Mouse (Mus musculus): ENCODE results near the gene Lgr4.
"Not testable (repeated sequence)": the region's sequence is repeated elsewhere in the genome, so short reads cannot be mapped to it uniquely, and the experiment has no call there.

Lgr4 gene

GRCm38 (mm10) chr2:109917496-109918413 lies at the start of gene Lgr4:
TSS of gene Lgr4 (plus strand) at chr2:109917647.
- DNase-seq (ENCODE audit: extremely low spot score, low spot score) = peak; percentile 95

DNA sequence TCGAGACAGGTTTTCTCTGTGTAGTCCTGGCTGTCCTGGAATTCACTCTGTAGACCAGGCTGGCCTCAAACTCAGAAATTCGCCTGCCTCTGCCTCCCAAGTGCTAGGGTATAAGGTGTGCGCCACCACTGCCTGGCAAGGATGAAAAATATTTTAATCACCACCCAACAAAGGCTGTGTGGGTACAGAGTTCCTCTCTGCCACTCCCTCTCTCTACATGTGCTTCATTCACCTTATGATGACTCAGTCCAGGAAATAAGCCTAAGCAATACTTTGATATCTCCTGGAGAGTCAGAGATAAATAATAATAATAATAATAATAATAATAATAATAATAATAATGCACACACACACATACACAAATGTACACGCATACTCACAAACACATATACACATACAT lies 38.0 kb upstream of the Lgr4 start:
- DNase-seq (ENCODE audit: extremely low spot score, low spot score) = not testable (repeated sequence)

DNA sequence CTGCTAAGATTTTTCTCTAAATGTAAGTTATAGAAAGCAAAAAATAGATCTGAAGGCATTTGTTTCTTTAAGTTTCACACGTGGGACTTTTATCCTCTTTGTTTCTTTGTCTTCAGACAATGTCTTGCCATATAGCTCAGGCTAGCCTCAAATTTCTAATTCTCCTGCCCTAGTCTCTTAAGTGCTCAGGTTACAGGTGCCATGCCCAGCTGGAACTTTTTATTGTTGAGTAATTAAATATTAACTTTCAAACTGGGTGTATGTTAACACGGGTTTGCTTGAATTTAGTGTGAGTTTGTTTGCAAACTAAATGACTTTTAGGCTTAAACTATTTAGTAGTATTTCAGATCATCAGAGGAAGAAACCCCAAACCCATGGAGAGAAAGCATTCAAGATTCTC lies 36.3 kb upstream of the Lgr4 start:
- no peak for DNase-seq (ENCODE audit: extremely low spot score, low spot score)

GRCm38 (mm10) chr2:109881625-109882024 lies 35.8 kb upstream of the Lgr4 start:
- no peak for DNase-seq (ENCODE audit: extremely low spot score, low spot score)

- DNase-seq (ENCODE audit: extremely low spot score, low spot score) = no peak
Observed at GRCm38 (mm10) chr2:109884106-109884505, 33.3 kb upstream of the Lgr4 start.

- no peak for DNase-seq (ENCODE audit: extremely low spot score, low spot score)
Observed at GRCm38 (mm10) chr2:109884507-109884906, 32.9 kb upstream of the Lgr4 start.

GRCm38 (mm10) chr2:109890068-109890467 lies 27.4 kb upstream of the Lgr4 start:
- DNase-seq (ENCODE audit: extremely low spot score, low spot score) = no peak

DNA sequence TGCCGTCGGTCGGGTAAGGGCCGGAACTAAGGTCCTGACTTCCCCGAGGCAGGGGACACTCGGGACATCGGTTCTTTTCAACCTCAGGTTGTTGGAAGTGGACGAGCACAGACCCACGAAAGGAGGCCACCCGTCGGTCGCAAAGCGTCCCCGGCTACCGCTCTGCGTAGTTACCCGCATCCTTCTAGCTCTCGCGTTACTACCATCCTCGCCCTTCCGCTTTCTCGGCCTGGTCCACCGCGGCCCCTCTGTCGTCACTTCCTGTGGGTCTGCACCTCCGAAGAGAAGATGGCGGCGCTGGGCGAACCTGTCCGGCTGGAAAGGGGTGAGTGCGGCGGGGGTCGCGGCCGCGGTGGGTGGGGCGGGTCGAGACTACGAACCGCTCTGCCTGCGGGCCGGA lies 26.9 kb upstream of the Lgr4 start, which contains the start of gene Lin7c:
Lin7c (plus strand) TSS at position 257 of the 400 bp plus-strand sequence.
- peak; percentile 98 for DNase-seq (ENCODE audit: extremely low spot score, low spot score)

DNA sequence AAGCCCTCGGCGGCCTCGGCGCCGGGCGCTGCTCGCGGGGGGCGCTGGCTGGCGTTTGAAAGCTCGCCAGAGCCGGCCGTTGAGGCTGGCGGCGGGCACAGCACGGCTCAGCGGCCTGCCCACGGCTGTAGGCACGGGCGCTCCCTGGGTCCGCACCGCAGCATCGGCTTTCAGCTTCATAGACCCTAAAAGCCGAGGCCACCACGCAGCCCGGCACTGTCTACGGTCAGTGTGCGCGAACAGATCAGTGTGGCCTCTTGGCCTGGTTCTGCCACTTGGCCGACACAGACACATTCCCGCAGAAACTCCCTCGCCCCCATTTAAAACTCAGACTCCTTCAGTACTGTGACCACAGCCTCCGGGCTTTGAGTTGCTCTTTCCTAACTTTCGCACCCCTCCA lies 26.4 kb upstream of the Lgr4 start:
- no peak for DNase-seq (ENCODE audit: extremely low spot score, low spot score)

DNA sequence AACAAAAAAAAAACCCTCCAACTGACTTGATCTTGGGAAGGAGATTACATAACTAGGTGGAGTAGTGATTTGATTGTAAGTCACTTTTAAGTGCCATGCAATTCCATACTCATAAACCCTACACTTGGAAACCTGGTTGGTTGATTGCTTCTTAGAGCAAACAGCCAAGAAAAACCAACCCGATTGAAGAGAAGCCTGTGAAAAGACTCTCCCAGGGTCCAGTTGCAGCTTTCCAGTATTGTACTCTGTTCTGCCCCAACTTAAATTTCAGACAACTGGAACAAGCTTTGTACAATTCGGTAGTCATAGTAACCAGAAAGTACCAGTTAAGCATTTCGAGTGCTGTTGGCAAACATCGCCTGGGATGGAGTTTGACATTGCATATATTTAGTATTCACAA lies 26.0 kb upstream of the Lgr4 start:
- DNase-seq (ENCODE audit: extremely low spot score, low spot score) = no peak

DNA sequence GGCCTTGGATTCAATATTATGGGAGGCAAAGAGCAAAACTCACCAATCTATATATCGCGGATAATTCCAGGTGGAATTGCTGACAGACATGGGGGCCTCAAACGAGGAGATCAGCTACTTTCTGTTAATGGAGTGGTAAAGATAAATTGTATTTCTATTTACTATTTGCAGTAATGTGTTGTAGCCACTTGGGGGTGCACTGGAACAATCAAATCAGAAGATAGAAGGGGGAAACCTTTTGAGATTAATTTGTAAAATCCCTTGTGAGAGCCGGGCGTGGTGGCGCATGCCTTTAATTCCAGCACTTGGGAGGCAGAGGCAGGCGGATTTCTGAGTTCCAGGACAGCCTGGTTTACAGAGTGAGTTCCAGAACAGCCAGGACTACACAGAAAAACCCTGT lies 21.1 kb upstream of the Lgr4 start:
- DNase-seq (ENCODE audit: extremely low spot score, low spot score) = no peak

GRCm38 (mm10) chr2:109902869-109903268 lies 14.6 kb upstream of the Lgr4 start:
- DNase-seq (ENCODE audit: extremely low spot score, low spot score) = no peak

DNA sequence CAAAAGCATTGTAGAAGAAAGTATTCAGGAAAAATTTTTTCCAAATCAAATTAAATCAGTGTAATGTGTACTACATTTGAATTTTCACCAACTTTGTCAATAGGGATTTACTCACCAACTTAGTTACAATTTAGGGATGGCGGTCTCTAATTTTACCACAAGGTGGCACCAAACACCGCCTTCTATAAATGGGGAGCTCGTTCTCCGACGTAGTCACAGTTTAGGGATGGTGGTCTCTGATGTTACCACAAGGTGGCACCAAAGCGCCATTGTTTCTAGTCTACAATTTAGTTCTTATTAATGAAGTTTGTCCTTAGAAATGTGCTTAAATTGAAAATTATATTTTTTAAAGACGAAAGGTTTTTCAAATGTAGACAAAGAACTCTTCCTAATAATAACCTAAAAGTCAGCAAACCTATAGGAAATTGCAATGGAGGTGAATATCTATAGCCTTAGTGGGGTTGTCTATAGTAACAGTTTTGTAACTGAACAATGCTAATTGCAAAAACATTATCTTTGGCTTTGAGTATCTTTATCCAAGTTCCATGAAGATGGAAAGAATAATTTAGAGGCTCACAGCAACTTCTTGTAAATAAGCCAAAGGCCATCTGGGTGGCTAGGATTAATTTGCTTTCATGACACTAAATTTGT lies 13.2 kb upstream of the Lgr4 start:
- peak; percentile 81 for DNase-seq (ENCODE audit: extremely low spot score, low spot score)

DNA sequence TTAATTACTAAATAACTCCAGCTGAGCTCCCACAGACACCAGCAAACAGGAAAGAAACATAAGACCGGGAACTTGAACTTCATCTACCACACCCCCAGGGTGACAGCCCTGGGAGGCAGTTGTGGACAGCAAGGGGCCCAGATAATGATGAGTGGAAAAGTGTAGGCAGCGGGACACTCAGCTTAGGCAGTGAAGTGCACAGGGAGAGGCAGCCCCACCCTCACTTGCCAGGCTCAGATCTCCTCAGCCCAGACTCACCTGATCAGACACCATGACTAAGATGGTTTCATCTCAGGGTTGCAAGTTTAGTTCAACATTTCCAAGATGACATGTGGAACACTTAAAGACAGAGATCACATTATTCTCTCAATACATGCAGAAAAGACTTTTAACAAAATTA lies 8.3 kb upstream of the Lgr4 start:
- DNase-seq (ENCODE audit: extremely low spot score, low spot score) = no peak

- DNase-seq (ENCODE audit: extremely low spot score, low spot score) = no peak
Observed at GRCm38 (mm10) chr2:109912216-109912615, 5.2 kb upstream of the Lgr4 start.

DNA sequence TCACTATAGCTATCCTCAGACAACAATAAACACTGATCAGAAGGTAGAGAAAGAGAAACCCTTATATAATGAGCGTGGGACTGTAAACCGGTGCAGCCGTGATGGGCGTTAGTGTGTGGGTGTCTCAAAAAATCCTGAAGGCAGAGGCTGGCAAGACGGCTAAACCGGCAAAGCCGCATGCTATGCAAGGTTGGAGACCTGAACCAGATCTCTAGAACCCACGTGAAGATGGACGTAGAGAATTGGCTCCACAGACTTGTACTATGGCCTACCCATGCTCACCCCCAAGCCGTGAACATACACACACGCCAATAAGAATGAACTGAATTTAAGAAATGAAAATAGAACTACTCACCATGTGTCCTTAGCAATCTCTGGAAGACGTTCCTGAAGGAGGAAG lies 4.7 kb upstream of the Lgr4 start:
- DNase-seq (ENCODE audit: extremely low spot score, low spot score) = no peak

DNA sequence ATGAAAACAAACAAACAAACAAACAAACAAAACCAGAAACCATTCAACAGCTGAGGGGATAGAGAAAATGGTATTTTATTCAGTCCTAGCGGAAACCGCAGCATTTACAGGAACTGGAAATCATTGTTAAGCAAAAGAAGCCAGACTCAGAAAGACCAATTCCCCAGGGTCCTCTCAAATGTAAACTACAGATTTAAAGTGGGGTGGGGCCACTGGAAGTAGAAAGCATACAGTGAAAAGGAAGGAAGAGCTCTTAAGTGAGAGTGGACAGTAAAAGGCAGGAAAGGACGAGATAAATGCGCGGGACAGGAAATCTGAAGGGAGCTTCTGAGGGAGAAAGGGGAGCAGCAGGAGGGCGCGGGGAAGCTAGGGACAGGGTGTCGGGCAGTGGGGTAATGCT lies 4.2 kb upstream of the Lgr4 start:
- DNase-seq (ENCODE audit: extremely low spot score, low spot score) = no peak

DNA sequence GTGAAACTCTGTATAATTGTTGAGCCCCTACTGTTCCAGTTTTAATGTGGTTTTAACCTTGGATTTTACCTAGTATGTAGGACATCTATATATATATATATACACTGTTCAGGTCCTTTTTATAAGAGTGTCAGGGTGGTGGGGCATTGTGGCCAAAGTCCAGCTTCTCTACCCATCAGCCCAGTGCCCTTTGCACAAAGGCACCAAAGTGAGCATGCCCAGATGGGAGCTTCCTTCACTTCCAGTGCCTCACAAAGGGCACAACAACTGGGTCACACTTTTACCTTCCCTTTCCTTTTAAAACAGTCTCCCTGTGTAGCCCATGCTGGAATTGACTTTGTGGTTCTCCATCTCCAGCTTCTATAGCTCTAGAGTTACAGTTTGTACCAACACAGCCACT lies 2.8 kb upstream of the Lgr4 start:
- DNase-seq (ENCODE audit: extremely low spot score, low spot score) = no peak

GRCm38 (mm10) chr2:109916782-109917495 lies 508 bp upstream of the Lgr4 start:
- no peak for DNase-seq (ENCODE audit: extremely low spot score, low spot score)

- peak; percentile 46 for DNase-seq (ENCODE audit: extremely low spot score, low spot score)
Observed at GRCm38 (mm10) chr2:109918592-109919262, 1.3 kb downstream of the Lgr4 start.

DNA sequence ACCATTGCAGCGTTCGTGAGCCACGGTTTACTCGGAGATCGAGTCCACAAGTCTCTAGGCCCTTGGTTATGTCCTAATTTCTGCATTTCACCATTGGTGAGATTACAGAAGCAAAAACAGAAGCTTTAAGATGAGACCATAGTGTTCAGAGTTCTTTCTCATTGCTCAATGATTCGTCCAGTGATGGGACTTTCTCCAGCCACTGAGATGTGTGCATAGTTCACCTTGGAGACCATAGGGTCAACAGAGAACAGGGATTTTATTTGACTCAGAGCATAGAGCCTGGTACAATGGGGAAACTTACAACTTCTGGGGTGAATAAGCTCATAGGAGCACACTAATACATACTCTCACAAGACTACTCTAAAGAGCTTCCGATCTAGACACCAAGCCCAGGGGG lies 3.0 kb downstream of the Lgr4 start:
- no peak for DNase-seq (ENCODE audit: extremely low spot score, low spot score)

Data from neural tube, embryonic 10.5 days (tissue).